ENCODE assay signal across 19 mouse cellular contexts in genomic region chr11:100058875-100059274, GRCm38 (mm10). TPM values are rescaled to one million over a fixed set of nuclear protein-coding genes. Genes with fewer than 3 reads are reported as not detected.
DNase-seq lines count a peak whose midpoint lies in the region; ATAC-seq and TF ChIP-seq lines count a peak whose summit lies in the region.
"Had no signal": no experiment of that assay in that cellular context is flagged by ENCODE, and none has a peak within 500 bp of the region (broad histone marks: within the 10 kb centered on the region; RNA-seq: fewer than 3 reads in every experiment).

No protein-coding gene starts in this region.

- peak; percentile 22 for TF ChIP-seq CTCF in heart, adult 2 months (IDR thresholded peaks at IDR 0.05)
- TF ChIP-seq CTCF in stomach, postnatal 0 days (IDR thresholded peaks at IDR 0.05; ENCODE audit: low read depth) = peak; percentile 57

- no peak for DNase-seq in heart, adult 2 months
- no peak for DNase-seq in heart, adult 18-20 months
- DNase-seq in midbrain, embryonic 14.5 days = peak; percentile 10
- peak; percentile 80 for DNase-seq in ZHBTc4 (ENCODE audit: low read depth, low spot score)
- no peak for DNase-seq in stomach, postnatal 0 days (ENCODE audit: low spot score)
- DNase-seq in urinary bladder, adult 2 months (ENCODE audit: low spot score) = no peak
- DNase-seq: cerebellum, adult 9-10 months; heart, postnatal 14 days; liver; lung, postnatal 10 days; thymus, postnatal 25 days had no signal

- H3K9ac ChIP-seq in heart, adult 2 months (ENCODE audit: low read depth, low read length) = no peak overlapping the region
- H3K9ac ChIP-seq in midbrain, embryonic 14.5 days (replicated peaks; ENCODE audit: low read length) = no peak overlapping the region
- no peak overlapping the region for H3K9ac ChIP-seq in midbrain, embryonic 13.5 days (replicated peaks)
- H3K9ac ChIP-seq in stomach, postnatal 0 days (ENCODE audit: low read length) = no peak overlapping the region
- H3K9ac ChIP-seq in neural tube, embryonic 15.5 days (replicated peaks) = no peak overlapping the region
- H3K9ac ChIP-seq: midbrain, embryonic 12.5 days; neural tube, embryonic 13.5 days had no signal

- no peak for TF ChIP-seq EP300 in heart, adult 2 months (IDR thresholded peaks at IDR 0.05; ENCODE audit: insufficient read depth, low read depth, low read length)
- no peak for TF ChIP-seq EP300 in stomach, postnatal 0 days (optimal IDR thresholded peaks at IDR 0.05)

- H3K27ac ChIP-seq in heart, adult 2 months = no peak overlapping the region
- no peak overlapping the region for H3K27ac ChIP-seq in midbrain, embryonic 14.5 days (replicated peaks; ENCODE audit: low read depth, low read length)
- no peak overlapping the region for H3K27ac ChIP-seq in midbrain, embryonic 13.5 days
- no peak overlapping the region for H3K27ac ChIP-seq in stomach, postnatal 0 days (replicated peaks)
- H3K27ac ChIP-seq in neural tube, embryonic 15.5 days (replicated peaks) = no peak overlapping the region
- H3K27ac ChIP-seq: midbrain, embryonic 12.5 days; neural tube, embryonic 13.5 days had no signal

- H3K9me3 ChIP-seq in midbrain, embryonic 14.5 days (ENCODE audit: control insufficient read depth, low read length) = no peaks in the 10 kb centered on the region
- no peaks in the 10 kb centered on the region for H3K9me3 ChIP-seq in midbrain, embryonic 13.5 days
- H3K9me3 ChIP-seq in stomach, postnatal 0 days (ENCODE audit: control insufficient read depth, low read length) = no peaks in the 10 kb centered on the region
- H3K9me3 ChIP-seq in neural tube, embryonic 15.5 days (replicated peaks) = no peaks in the 10 kb centered on the region
- H3K9me3 ChIP-seq: midbrain, embryonic 12.5 days; neural tube, embryonic 13.5 days had no signal

- H3K36me3 ChIP-seq in heart, adult 2 months (ENCODE audit: control insufficient read depth, insufficient read depth, low read length) = no peaks in the 10 kb centered on the region
- no peaks in the 10 kb centered on the region for H3K36me3 ChIP-seq in midbrain, embryonic 14.5 days (ENCODE audit: control insufficient read depth, insufficient read depth, low read length)
- no peaks in the 10 kb centered on the region for H3K36me3 ChIP-seq in midbrain, embryonic 13.5 days
- H3K36me3 ChIP-seq in stomach, postnatal 0 days (ENCODE audit: control insufficient read depth, insufficient read depth, low read length) = no peaks in the 10 kb centered on the region
- H3K36me3 ChIP-seq in neural tube, embryonic 15.5 days = no peaks in the 10 kb centered on the region
- H3K36me3 ChIP-seq: midbrain, embryonic 12.5 days; neural tube, embryonic 13.5 days had no signal

- TF ChIP-seq POLR2A in heart, adult 2 months (IDR thresholded peaks at IDR 0.05; ENCODE audit: insufficient read depth, low read depth, low read length) = no peak

- no peak overlapping the region for H3K4me3 ChIP-seq in heart, adult 2 months
- H3K4me3 ChIP-seq in midbrain, embryonic 14.5 days (replicated peaks; ENCODE audit: low read depth, low read length) = no peak overlapping the region
- H3K4me3 ChIP-seq in midbrain, embryonic 13.5 days (replicated peaks) = no peak overlapping the region
- no peak overlapping the region for H3K4me3 ChIP-seq in stomach, postnatal 0 days (ENCODE audit: low read depth, low read length)
- no peak overlapping the region for H3K4me3 ChIP-seq in neural tube, embryonic 15.5 days (replicated peaks)
- H3K4me3 ChIP-seq: midbrain, embryonic 12.5 days; neural tube, embryonic 13.5 days had no signal

- H3K4me2 ChIP-seq in midbrain, embryonic 14.5 days (ENCODE audit: low read length) = no peak overlapping the region
- no peak overlapping the region for H3K4me2 ChIP-seq in midbrain, embryonic 13.5 days (replicated peaks)
- H3K4me2 ChIP-seq in stomach, postnatal 0 days (replicated peaks; ENCODE audit: low read depth) = no peak overlapping the region
- H3K4me2 ChIP-seq in neural tube, embryonic 15.5 days = no peak overlapping the region
- H3K4me2 ChIP-seq: midbrain, embryonic 12.5 days; neural tube, embryonic 13.5 days had no signal

- intact Hi-C loops in heart, adult 2 months (cut with DNase I) = no loop called here

- no peaks in the 10 kb centered on the region for H3K79me2 ChIP-seq in heart, adult 2 months (replicated peaks; ENCODE audit: control insufficient read depth, insufficient read depth, low read length)

- 77% methylated on average over 8 of the region's 8 CpGs for WGBS in heart, adult 2 months
- WGBS in midbrain, embryonic 14.5 days = 75% methylated on average over 8 of the region's 8 CpGs
- 72% methylated on average over 8 of the region's 8 CpGs for WGBS in midbrain, embryonic 13.5 days
- WGBS in stomach, postnatal 0 days = 78% methylated on average over 8 of the region's 8 CpGs
- 74% methylated on average over 8 of the region's 8 CpGs for WGBS in neural tube, embryonic 15.5 days

- no peaks in the 10 kb centered on the region for H3K4me1 ChIP-seq in heart, adult 2 months (ENCODE audit: control insufficient read depth, insufficient read depth, low read length)
- no peaks in the 10 kb centered on the region for H3K4me1 ChIP-seq in midbrain, embryonic 14.5 days (ENCODE audit: control insufficient read depth, insufficient read depth, low read length)
- no peaks in the 10 kb centered on the region for H3K4me1 ChIP-seq in midbrain, embryonic 13.5 days (replicated peaks)
- no peaks in the 10 kb centered on the region for H3K4me1 ChIP-seq in stomach, postnatal 0 days (replicated peaks; ENCODE audit: control insufficient read depth, insufficient read depth)
- H3K4me1 ChIP-seq in neural tube, embryonic 15.5 days = no peaks in the 10 kb centered on the region
- H3K4me1 ChIP-seq: midbrain, embryonic 12.5 days; neural tube, embryonic 13.5 days had no signal

- ATAC-seq in midbrain, embryonic 14.5 days (ENCODE audit: low FRiP score, low TSS enrichment) = no peak
- no peak for ATAC-seq in midbrain, embryonic 13.5 days
- ATAC-seq in stomach, postnatal 0 days (ENCODE audit: low FRiP score, low TSS enrichment) = no peak
- no peak for ATAC-seq in neural tube, embryonic 15.5 days (ENCODE audit: low FRiP score)

- H3K27me3 ChIP-seq in heart, adult 2 months (ENCODE audit: control insufficient read depth, insufficient read depth, low read length) = no peaks in the 10 kb centered on the region
- H3K27me3 ChIP-seq in midbrain, embryonic 14.5 days (ENCODE audit: control insufficient read depth, insufficient read depth, low read length) = no peaks in the 10 kb centered on the region
- H3K27me3 ChIP-seq in midbrain, embryonic 13.5 days = no peaks in the 10 kb centered on the region
- H3K27me3 ChIP-seq in stomach, postnatal 0 days (ENCODE audit: control insufficient read depth, insufficient read depth, low read length) = no peaks in the 10 kb centered on the region
- no peaks in the 10 kb centered on the region for H3K27me3 ChIP-seq in neural tube, embryonic 15.5 days (replicated peaks)
- H3K27me3 ChIP-seq: midbrain, embryonic 12.5 days; neural tube, embryonic 13.5 days had no signal

RNA-seq across cellular contexts. Expression of gene Krt31, which starts 8.5 kb away (rescaled TPM):
- total RNA-seq in heart, adult 2 months (2021) = not detected
- 0.08 TPM in 1 of 2 replicates, not detected in the other for polyA plus RNA-seq in heart, adult 2 months (2012; rRNA removed)
- not detected for total RNA-seq in heart, adult 18-20 months (2021)
- polyA plus RNA-seq in midbrain, embryonic 14.5 days (2014; fragmentation: Nextera tagmentation; extraction: Ambion mirVana) = not detected in 2 replicates
- polyA plus RNA-seq in midbrain, embryonic 13.5 days (2015; fragmentation: Nextera tagmentation; extraction: Ambion mirVana) = not detected in 2 replicates
- not detected in 2 replicates for polyA plus RNA-seq in stomach, postnatal 0 days (2015; fragmentation: Nextera tagmentation; extraction: Ambion mirVana)
- not detected in 2 replicates for polyA plus RNA-seq in neural tube, embryonic 15.5 days (2015; fragmentation: Nextera tagmentation; extraction: Ambion mirVana)
- not detected in 2 replicates for polyA plus RNA-seq in urinary bladder, adult 2 months (2012; rRNA removed)
- total RNA-seq: gastrocnemius, postnatal 4 days; heart, postnatal 14 days; left cerebral cortex, postnatal 10 days had no signal
- polyA plus RNA-seq: intestine, embryonic 14.5 days; midbrain, embryonic 12.5 days; neural tube, embryonic 13.5 days had no signal

RNA-seq across cellular contexts. Expression of gene Krt34, which starts 17.5 kb away (rescaled TPM):
- total RNA-seq in heart, adult 2 months (2021) = not detected
- polyA plus RNA-seq in heart, adult 2 months (2012; rRNA removed) = not detected in 2 replicates
- total RNA-seq in heart, adult 18-20 months (2021) = not detected
- polyA plus RNA-seq in midbrain, embryonic 14.5 days (2014; fragmentation: Nextera tagmentation; extraction: Ambion mirVana) = not detected in 2 replicates
- polyA plus RNA-seq in midbrain, embryonic 13.5 days (2015; fragmentation: Nextera tagmentation; extraction: Ambion mirVana) = not detected in 2 replicates
- 0.99 and 1.0 TPM in 2 replicates for polyA plus RNA-seq in stomach, postnatal 0 days (2015; fragmentation: Nextera tagmentation; extraction: Ambion mirVana)
- not detected in 2 replicates for polyA plus RNA-seq in neural tube, embryonic 15.5 days (2015; fragmentation: Nextera tagmentation; extraction: Ambion mirVana)
- not detected in 2 replicates for polyA plus RNA-seq in urinary bladder, adult 2 months (2012; rRNA removed)
- total RNA-seq: gastrocnemius, postnatal 4 days; heart, postnatal 14 days; left cerebral cortex, postnatal 10 days had no signal
- polyA plus RNA-seq: intestine, embryonic 14.5 days; large intestine, adult 2 months; midbrain, embryonic 12.5 days; neural tube, embryonic 13.5 days had no signal

RNA-seq across cellular contexts. Expression of gene Krt32, which starts 29.2 kb away (rescaled TPM):
- not detected for total RNA-seq in heart, adult 2 months (2021)
- not detected in 2 replicates for polyA plus RNA-seq in heart, adult 2 months (2012; rRNA removed)
- total RNA-seq in heart, adult 18-20 months (2021) = not detected
- polyA plus RNA-seq in midbrain, embryonic 14.5 days (2014; fragmentation: Nextera tagmentation; extraction: Ambion mirVana) = not detected in 2 replicates
- not detected in 2 replicates for polyA plus RNA-seq in midbrain, embryonic 13.5 days (2015; fragmentation: Nextera tagmentation; extraction: Ambion mirVana)
- polyA plus RNA-seq in stomach, postnatal 0 days (2015; fragmentation: Nextera tagmentation; extraction: Ambion mirVana) = 0.59 and 0.65 TPM in 2 replicates
- not detected in 2 replicates for polyA plus RNA-seq in neural tube, embryonic 15.5 days (2015; fragmentation: Nextera tagmentation; extraction: Ambion mirVana)
- polyA plus RNA-seq in urinary bladder, adult 2 months (2012; rRNA removed) = not detected in 2 replicates
- total RNA-seq: gastrocnemius, postnatal 4 days; heart, postnatal 14 days; left cerebral cortex, postnatal 10 days had no signal
- polyA plus RNA-seq: intestine, embryonic 14.5 days; midbrain, embryonic 12.5 days; neural tube, embryonic 13.5 days had no signal

RNA-seq across cellular contexts. Expression of gene Krt33b, which starts 29.2 kb away (rescaled TPM):
- total RNA-seq in heart, adult 2 months (2021) = not detected
- polyA plus RNA-seq in heart, adult 2 months (2012; rRNA removed) = not detected in 2 replicates
- total RNA-seq in heart, adult 18-20 months (2021) = not detected
- polyA plus RNA-seq in midbrain, embryonic 14.5 days (2014; fragmentation: Nextera tagmentation; extraction: Ambion mirVana) = not detected in 2 replicates
- polyA plus RNA-seq in midbrain, embryonic 13.5 days (2015; fragmentation: Nextera tagmentation; extraction: Ambion mirVana) = not detected in 2 replicates
- 0.06 TPM in 1 of 2 replicates, not detected in the other for polyA plus RNA-seq in stomach, postnatal 0 days (2015; fragmentation: Nextera tagmentation; extraction: Ambion mirVana)
- polyA plus RNA-seq in neural tube, embryonic 15.5 days (2015; fragmentation: Nextera tagmentation; extraction: Ambion mirVana) = 0.11 TPM in 1 of 2 replicates, not detected in the other
- polyA plus RNA-seq in urinary bladder, adult 2 months (2012; rRNA removed) = not detected in 2 replicates
- total RNA-seq: heart, postnatal 14 days; left cerebral cortex, postnatal 10 days had no signal
- polyA plus RNA-seq: intestine, embryonic 14.5 days; large intestine, adult 2 months; midbrain, embryonic 12.5 days; neural tube, embryonic 13.5 days had no signal

RNA-seq across cellular contexts. Expression of gene Krt35, which starts 37.2 kb away (rescaled TPM):
- total RNA-seq in heart, adult 2 months (2021) = not detected
- not detected in 2 replicates for polyA plus RNA-seq in heart, adult 2 months (2012; rRNA removed)
- not detected for total RNA-seq in heart, adult 18-20 months (2021)
- polyA plus RNA-seq in midbrain, embryonic 14.5 days (2014; fragmentation: Nextera tagmentation; extraction: Ambion mirVana) = not detected in 2 replicates
- not detected in 2 replicates for polyA plus RNA-seq in midbrain, embryonic 13.5 days (2015; fragmentation: Nextera tagmentation; extraction: Ambion mirVana)
- 0.21 and 0.33 TPM in 2 replicates for polyA plus RNA-seq in stomach, postnatal 0 days (2015; fragmentation: Nextera tagmentation; extraction: Ambion mirVana)
- polyA plus RNA-seq in neural tube, embryonic 15.5 days (2015; fragmentation: Nextera tagmentation; extraction: Ambion mirVana) = 0.09 TPM in 1 of 2 replicates, not detected in the other
- polyA plus RNA-seq in urinary bladder, adult 2 months (2012; rRNA removed) = 0.04 and 0.06 TPM in 2 replicates
- total RNA-seq: heart, postnatal 14 days; left cerebral cortex, postnatal 10 days had no signal
- polyA plus RNA-seq: intestine, embryonic 14.5 days; midbrain, embryonic 12.5 days; neural tube, embryonic 13.5 days had no signal

Comparison
In these comparisons a context has a peak if more than half of its experiments do, and no peak if none do; other contexts are left out.
1. DNase-seq: peak in midbrain, embryonic 14.5 days (single experiment) and ZHBTc4 (single experiment); none in heart, adult 2 months (0 of 2), heart, adult 18-20 months (0 of 2), stomach, postnatal 0 days (single experiment) and urinary bladder, adult 2 months (single experiment).